Mouse (Mus musculus) G1E (cell line): ENCODE data around the gene Mark4. TPM values are rescaled to one million over a fixed set of nuclear protein-coding genes. Genes with fewer than 3 reads are reported as not detected.

Experiments used
- ATAC-seq: 2 replicates; pipeline ENCODE4 v1.8.0; 2016; ENCODE audit warnings: mild to moderate bottlenecking; ENCODE audit not compliant: insufficient number of reproducible peaks, poor library complexity, low FRiP score, severe bottlenecking; ENCODE audit errors: extremely low read depth
- DNase-seq: peaks from one replicate; pipeline ENCODE4 v3.0.0; 2012; ENCODE audit warnings: low spot score
- H3K27me3 ChIP-seq: 2 replicates; pipeline ENCODE4 v1.6.1; 2012; ENCODE audit warnings: mild to moderate bottlenecking, low read length, inconsistent platforms; ENCODE audit not compliant: insufficient read depth
- H3K36me3 ChIP-seq: replicated peaks from 2 replicates; pipeline ENCODE3; 2012; ENCODE audit warnings: mild to moderate bottlenecking, inconsistent platforms
- H3K4me1 ChIP-seq: 2 replicates; pipeline ENCODE4 v1.6.1; 2012; ENCODE audit warnings: low read depth, low read length, inconsistent platforms, mixed read lengths; ENCODE audit not compliant: insufficient read depth
- H3K4me3 ChIP-seq: 2 replicates; pipeline ENCODE4 v1.5.1; 2012; ENCODE audit warnings: low read depth, mild to moderate bottlenecking, inconsistent platforms, low read length, moderate library complexity, mixed read lengths
- H3K9me3 ChIP-seq: replicated peaks from 2 replicates; pipeline ENCODE4 v1.6.1; 2012; ENCODE audit warnings: inconsistent platforms
- CTCF ChIP-seq: IDR thresholded peaks from 2 replicates; pipeline ENCODE4 v1.5.1; 2012; ENCODE audit warnings: low read depth, low read length, inconsistent platforms, mixed read lengths
- GATA1 ChIP-seq: IDR thresholded peaks from 2 replicates; pipeline ENCODE4 v1.6.1; 2012; ENCODE audit warnings: borderline replicate concordance, low read length, inconsistent platforms, mixed read lengths
- GATA2 ChIP-seq: IDR thresholded peaks from 2 replicates; pipeline ENCODE4 v1.6.1; 2012; ENCODE audit warnings: low read depth, low read length, inconsistent platforms, borderline replicate concordance
- POLR2AphosphoS5 ChIP-seq: IDR thresholded peaks from 2 replicates; pipeline ENCODE4 v1.6.1; 2012; ENCODE audit warnings: low read depth, low read length, inconsistent platforms; ENCODE audit not compliant: insufficient replicate concordance
- TAL1 ChIP-seq: conservative IDR thresholded peaks from 2 replicates; pipeline ENCODE4 v1.6.1; 2012; ENCODE audit warnings: low read depth, low read length, inconsistent platforms, mixed read lengths
- polyA plus RNA-seq: library from polyadenylated mRNA; stranded (reverse); fragments of >175 nt; gene quantifications from 2 replicates; pipeline ENCODE4 v1.2.3, GENCODE M21; 2012
- total RNA-seq, 2 experiments: library from RNA; stranded (forward) in 1 of 2; stranded (reverse) in 1 of 2; fragments of 200-1000 nt in 1 of 2; fragments of >200 nt in 1 of 2; fragmentation: Nextera tagmentation in 1 of 2; gene quantifications; 2 replicates each; pipeline ENCODE4 v1.2.3; 2014 to 2017

The Mark4 gene
- total and polyA plus RNA-seq, 3 experiments, result 4.3 to 34.7 (median 17.8) TPM

DNA sequence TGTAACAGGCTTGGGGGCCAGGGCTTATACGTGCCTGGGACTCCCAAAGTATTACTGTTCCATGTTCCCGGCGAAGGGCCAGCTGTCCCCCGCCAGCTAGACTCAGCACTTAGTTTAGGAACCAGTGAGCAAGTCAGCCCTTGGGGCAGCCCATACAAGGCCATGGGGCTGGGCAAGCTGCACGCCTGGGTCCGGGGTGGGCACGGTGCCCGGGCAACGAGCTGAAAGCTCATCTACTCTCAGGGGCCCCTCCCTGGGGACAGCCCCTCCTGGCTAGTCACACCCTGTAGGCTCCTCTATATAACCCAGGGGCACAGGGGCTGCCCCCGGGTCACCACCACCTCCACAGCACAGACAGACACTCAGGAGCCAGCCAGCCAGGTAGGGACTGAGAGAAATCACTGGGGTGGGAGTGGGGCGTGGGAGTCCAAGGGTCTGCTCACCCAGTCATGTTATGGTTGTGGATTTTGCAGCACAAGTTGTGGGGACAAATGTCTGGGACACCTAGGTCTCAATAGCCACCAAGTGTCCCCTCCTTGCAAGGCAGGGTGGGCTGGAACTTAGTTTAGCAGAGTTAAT, 47.8 kb downstream of the Mark4 start:
- H3K4me3 ChIP-seq, result no peak overlapping the region
- 0 out of 2 replicates have a peak, but pooled peaks cover 3% of the 10 kb centered on the region for H3K9me3 ChIP-seq
- DNase-seq, result no peak
- H3K27me3 ChIP-seq, result peaks cover 61% of the 10 kb centered on the region
- H3K36me3 ChIP-seq, result no peaks in the 10 kb centered on the region
- peaks cover 3% of the 10 kb centered on the region; the same call in 1 of the 2 replicates for H3K4me1 ChIP-seq
- no peak for ATAC-seq
- TF ChIP-seq GATA1 (no peak), GATA2 (no peak), CTCF (no peak), TAL1 (no peak), POLR2AphosphoS5 (no peak)

DNA sequence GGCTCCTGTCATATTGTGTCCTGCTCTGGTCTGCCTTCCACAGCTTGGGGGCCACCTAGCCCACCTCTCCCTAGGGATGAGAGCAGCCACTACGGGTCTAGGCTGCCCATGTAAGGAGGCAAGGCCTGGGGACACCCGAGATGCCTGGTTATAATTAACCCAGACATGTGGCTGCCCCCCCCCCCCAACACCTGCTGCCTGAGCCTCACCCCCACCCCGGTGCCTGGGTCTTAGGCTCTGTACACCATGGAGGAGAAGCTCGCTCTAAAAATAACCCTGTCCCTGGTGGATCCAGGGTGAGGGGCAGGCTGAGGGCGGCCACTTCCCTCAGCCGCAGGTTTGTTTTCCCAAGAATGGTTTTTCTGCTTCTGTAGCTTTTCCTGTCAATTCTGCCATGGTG, 48.9 kb downstream of the Mark4 start:
- Histone ChIP-seq H3K36me3 (no peaks in the 10 kb centered on the region), H3K9me3 (0 out of 2 replicates have a peak, but pooled peaks cover 3% of the 10 kb centered on the region), H3K4me1 (peaks cover 8% of the 10 kb centered on the region), H3K27me3 (peaks cover 56% of the 10 kb centered on the region), H3K4me3 (no peak overlapping the region)
- no peak for ATAC-seq
- no peak for DNase-seq
- no peak for TF ChIP-seq GATA2
- TF ChIP-seq GATA1, result no peak
- no peak for TF ChIP-seq POLR2AphosphoS5

DNA sequence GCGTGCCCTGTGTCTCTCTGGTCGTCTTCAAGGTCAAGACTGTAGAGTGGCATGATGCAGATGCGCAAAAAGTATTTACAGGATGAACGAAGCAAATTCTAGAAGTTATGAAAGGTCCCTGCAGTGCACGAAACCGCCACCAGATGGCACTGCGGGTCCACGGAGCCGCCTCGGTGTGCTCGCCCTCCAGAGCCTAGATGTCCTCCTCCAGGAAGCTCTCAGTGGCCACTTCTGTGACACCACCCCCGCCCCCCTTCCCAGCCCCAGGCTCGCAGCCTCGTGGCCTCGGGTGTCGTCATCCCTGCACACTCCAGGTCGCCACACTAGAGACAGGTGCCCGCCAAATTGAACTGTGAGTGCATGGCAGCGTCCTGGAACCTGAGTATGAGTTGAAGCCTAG, 53.2 kb downstream of the Mark4 start:
- peak; percentile 73 for DNase-seq
- ATAC-seq, result peak; percentile 40
- Histone ChIP-seq H3K36me3 (no peaks in the 10 kb centered on the region), H3K9me3 (peaks cover 5% of the 10 kb centered on the region), H3K27me3 (peaks cover 52% of the 10 kb centered on the region), H3K4me1 (peaks cover 27% of the 10 kb centered on the region), H3K4me3 (peak overlapping the region; percentile 48; the same call in 1 of the 2 replicates)
- TF ChIP-seq CTCF (peak; percentile 87), TAL1 (no peak)

DNA sequence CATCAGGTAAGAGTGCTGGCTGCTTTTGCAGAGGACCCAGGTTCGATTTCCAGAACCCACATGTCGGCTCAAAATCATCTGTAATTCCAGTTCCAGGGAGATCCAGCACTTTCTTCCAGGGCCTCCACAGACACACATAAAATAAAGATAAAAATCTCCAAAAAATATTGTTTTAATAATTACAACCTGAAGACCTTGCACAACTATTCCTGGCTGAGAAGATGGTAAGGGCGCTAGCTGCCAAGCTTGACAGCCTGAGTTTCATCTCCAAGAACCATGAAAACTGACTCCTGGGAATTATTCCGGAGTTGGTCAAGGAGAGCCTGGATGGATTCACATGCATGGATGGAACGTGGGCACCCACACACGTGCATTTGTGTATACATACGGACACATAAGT, 54.1 kb downstream of the Mark4 start, which contains the start of gene Ckm:
Ckm (plus strand) TSS at position 301 of the 400 bp plus-strand sequence.
- Histone ChIP-seq H3K27me3 (peaks cover 43% of the 10 kb centered on the region), H3K9me3 (peaks cover 5% of the 10 kb centered on the region), H3K36me3 (no peaks in the 10 kb centered on the region), H3K4me3 (peak within 1 kb of the TSS; percentile 71), H3K4me1 (peaks cover 34% of the 10 kb centered on the region)
- ATAC-seq, result no peak
- DNase-seq, result no peak
- TF ChIP-seq CTCF, result no peak
- TF ChIP-seq GATA2, result no peak
- TF ChIP-seq POLR2AphosphoS5, result no peak
- no peak for TF ChIP-seq TAL1
- no peak for TF ChIP-seq GATA1

DNA sequence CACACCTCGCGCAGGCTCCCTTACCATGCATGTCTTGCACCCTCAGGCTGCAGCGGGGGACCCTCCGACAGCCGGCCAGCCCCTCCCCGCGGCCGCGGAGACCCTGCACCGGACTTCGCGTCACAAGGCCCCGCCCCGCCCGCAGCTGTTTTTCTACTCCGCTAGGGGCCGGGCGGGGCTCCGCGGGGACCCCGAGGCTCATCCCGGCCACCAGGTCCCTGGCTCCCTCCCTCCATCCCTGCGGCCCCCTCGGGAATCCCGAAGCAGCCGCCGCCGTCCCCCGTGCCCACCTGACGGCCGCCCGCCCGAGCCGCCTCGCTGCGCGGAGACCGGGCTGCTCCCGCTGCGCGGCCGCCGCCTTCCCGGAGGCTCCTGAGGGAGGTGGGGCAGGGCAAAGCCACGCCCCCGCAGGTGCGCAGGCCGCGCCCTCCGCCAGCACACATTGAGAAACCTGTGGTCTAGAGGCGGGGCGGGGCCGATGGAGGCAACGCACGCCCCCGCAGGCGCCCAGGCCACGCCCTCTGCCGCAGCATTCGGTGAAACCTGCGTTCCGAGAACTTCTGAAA, 54.8 kb downstream of the Mark4 start, which contains the start of gene Klc3:
Klc3 (minus strand) TSS at position 374 of the 566 bp plus-strand sequence.
- peak; percentile 59 for DNase-seq
- peaks cover 37% of the 10 kb centered on the region for H3K4me1 ChIP-seq
- H3K4me3 ChIP-seq, result peak within 1 kb of the TSS; percentile 71
- H3K9me3 ChIP-seq, result peaks cover 5% of the 10 kb centered on the region
- no peaks in the 10 kb centered on the region for H3K36me3 ChIP-seq
- H3K27me3 ChIP-seq, result peaks cover 40% of the 10 kb centered on the region
- ATAC-seq, result peak; percentile 49; the same call in 1 of the 2 replicates
- TF ChIP-seq CTCF, result no peak
- no peak for TF ChIP-seq TAL1
- TF ChIP-seq GATA2, result no peak

DNA sequence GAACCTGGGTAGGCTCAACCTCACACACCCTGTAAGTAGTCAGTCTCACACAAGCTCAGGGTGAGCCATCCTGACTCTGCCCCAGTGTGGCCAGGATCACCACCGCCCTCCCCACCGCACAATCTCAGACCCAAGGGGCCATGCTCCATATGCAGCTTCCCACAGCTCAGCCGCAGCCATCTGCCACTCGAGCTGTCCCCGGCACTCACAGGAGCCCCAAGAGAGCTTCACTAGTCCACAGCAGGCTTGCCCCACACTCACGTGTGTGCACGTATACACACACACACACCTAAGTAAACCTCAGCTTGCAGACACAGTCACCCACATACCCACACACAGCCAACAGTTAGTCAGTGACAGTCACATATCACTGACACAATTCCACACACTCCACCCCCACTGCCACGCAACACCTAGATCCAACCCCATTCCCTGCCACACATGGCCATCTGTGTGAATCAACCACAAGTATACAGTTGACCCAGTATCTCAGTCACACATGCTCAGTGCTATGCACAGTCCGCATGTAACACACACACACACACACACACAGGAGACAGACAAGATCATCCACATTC, 56.0 kb downstream of the Mark4 start:
- Histone ChIP-seq H3K27me3 (peaks cover 37% of the 10 kb centered on the region), H3K4me1 (peaks cover 37% of the 10 kb centered on the region), H3K4me3 (no peak overlapping the region; the same call in 1 of the 2 replicates), H3K9me3 (peaks cover 5% of the 10 kb centered on the region), H3K36me3 (no peaks in the 10 kb centered on the region)
- TF ChIP-seq TAL1 (no peak), GATA1 (no peak), GATA2 (no peak), POLR2AphosphoS5 (no peak), CTCF (no peak)
- ATAC-seq (no peak), DNase-seq (no peak)
